Mouse (Mus musculus) spleen, adult 2 months (tissue): ENCODE results near the gene Gan. TPM values are rescaled to one million over a fixed set of nuclear protein-coding genes. Genes with fewer than 3 reads are reported as not detected.

Experiments used
- DNase-seq, 2 experiments: peaks; one replicate each; pipeline versions ENCODE4 v3.0.0 to v3.0.0-alpha.2; 2012 to 2021; ENCODE audit warnings: low spot score in 2 of 2, low read depth in 1 of 2
- H3K27ac ChIP-seq: fragments of 200-500 bp; 2 replicates; pipeline ENCODE4 v1.5.1; 2012; ENCODE audit warnings: low read length, inconsistent platforms; ENCODE audit not compliant: insufficient read depth
- H3K27me3 ChIP-seq: fragments of 200-500 bp; 2 replicates; pipeline ENCODE4 v1.6.1; 2012; ENCODE audit warnings: mild to moderate bottlenecking, moderate library complexity, low read length, inconsistent platforms; ENCODE audit not compliant: control insufficient read depth, insufficient read depth
- H3K36me3 ChIP-seq: fragments of 200-500 bp; 2 replicates; pipeline ENCODE4 v1.6.1; 2012; ENCODE audit warnings: mild to moderate bottlenecking, low read length, inconsistent platforms; ENCODE audit not compliant: control insufficient read depth, insufficient read depth
- H3K4me1 ChIP-seq: fragments of 200-500 bp; 2 replicates; pipeline ENCODE4 v1.6.1; 2011; ENCODE audit warnings: inconsistent platforms; ENCODE audit not compliant: control insufficient read depth, insufficient read depth, insufficient read length
- H3K4me3 ChIP-seq: fragments of 200-500 bp; 2 replicates; pipeline ENCODE4 v1.5.1; 2011; ENCODE audit warnings: mild to moderate bottlenecking, inconsistent platforms; ENCODE audit not compliant: insufficient read depth, insufficient read length; ENCODE audit errors: extremely low read depth
- CTCF ChIP-seq: fragments of 200-500 bp; IDR thresholded peaks from 2 replicates; pipeline ENCODE4 v1.5.1; 2011; ENCODE audit warnings: mild to moderate bottlenecking, inconsistent platforms; ENCODE audit not compliant: insufficient read depth, insufficient read length, insufficient replicate concordance; ENCODE audit errors: extremely low read depth
- POLR2A ChIP-seq: fragments of 200-500 bp; IDR thresholded peaks from 2 replicates; pipeline ENCODE4 v1.6.1; 2011; ENCODE audit warnings: low read depth, low read length, inconsistent platforms
- WGBS: fragments of 180-500 bp; shearing (Covaris S2); methylation state at CpG from one replicate; pipeline ENCODE4 v1.1.7; 2018; 5-methylcytosine and 5-hydroxymethylcytosine counted together
- polyA plus RNA-seq: library from polyadenylated mRNA; depleted of rRNA; stranded (reverse); fragments of >200 nt; gene quantifications from 2 replicates; pipeline ENCODE4 v1.2.3, GENCODE M21; 2012

Gan gene
- polyA plus RNA-seq, 1 experiment: 2.9 TPM

DNA sequence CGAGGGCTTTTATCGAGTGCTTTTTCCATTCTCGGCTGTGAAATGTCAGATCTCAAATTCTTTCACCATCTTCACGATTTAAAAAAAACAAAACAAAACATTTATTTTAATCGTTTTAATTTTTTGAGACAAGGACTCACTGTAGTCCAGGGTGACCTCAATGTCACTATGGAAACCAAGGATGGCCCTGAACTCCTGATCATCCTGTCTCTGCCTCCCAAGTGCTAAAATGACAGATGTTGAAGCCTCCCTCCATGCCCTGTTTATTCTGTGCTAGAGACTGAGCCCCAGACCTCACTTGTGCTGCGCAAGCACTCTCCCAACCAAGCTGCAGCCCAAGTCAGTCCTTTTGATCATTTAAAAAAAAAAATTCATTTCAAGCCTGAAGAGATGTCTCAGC is 84.4 kb downstream of the Gan start:
- Histone ChIP-seq H3K27me3 (no peaks in the 10 kb centered on the region), H3K27ac (no peak overlapping the region), H3K4me3 (no peak overlapping the region), H3K4me1 (no peaks in the 10 kb centered on the region), H3K36me3 (no peaks in the 10 kb centered on the region)
- DNase-seq: no peak
- TF ChIP-seq CTCF (no peak), POLR2A (no peak)
- WGBS: 85% methylated on average over 6 of the region's 6 CpGs

DNA sequence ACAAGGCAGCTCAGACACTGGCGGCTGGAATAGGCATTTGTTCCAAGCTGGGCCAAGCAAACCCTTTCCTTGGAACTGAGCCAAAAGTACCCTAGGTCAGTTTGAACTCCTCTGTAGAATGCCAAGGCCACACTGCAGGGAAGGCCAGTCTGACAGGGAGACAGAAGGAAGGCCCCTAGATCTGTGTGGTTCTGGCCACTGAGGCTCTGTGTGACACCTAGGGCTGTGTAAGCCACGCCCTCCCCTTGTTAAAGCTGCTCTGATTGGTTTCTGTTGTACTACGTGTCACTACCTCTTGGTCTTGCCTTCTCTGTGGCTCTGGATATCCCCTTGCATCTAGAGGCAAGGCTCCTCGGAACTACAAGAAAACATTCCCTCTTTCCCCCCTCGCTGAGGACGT is 86.7 kb downstream of the Gan start:
- no peaks in the 10 kb centered on the region for H3K36me3 ChIP-seq
- TF ChIP-seq CTCF (no peak), POLR2A (no peak)
- no peak for DNase-seq
- H3K27ac ChIP-seq: no peak overlapping the region
- H3K4me1 ChIP-seq: no peaks in the 10 kb centered on the region
- H3K4me3 ChIP-seq: no peak overlapping the region
- 84% methylated on average over 6 of the region's 6 CpGs for WGBS
- H3K27me3 ChIP-seq: no peaks in the 10 kb centered on the region

DNA sequence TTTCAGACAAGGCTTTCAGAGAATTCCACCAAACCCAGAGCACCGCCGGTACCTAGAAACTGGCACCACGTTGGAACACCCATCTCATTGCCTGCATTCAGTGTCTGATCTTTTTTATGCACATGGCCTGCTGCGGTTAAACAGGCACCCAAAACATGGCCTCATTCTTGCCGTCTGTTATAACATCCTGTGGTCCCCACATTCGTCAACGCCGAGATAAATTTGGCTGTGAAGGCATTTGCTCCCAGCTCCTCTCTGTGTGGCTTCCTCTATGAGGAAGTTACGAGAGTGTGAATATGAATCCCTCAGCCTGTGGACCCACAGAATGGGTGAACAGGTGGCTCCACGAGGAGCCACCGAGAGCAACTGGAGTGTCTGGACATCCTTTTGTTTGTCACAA is 90.4 kb downstream of the Gan start:
- Histone ChIP-seq H3K27ac (no peak overlapping the region), H3K4me1 (0 out of 2 replicates have a peak, but pooled peaks cover 4% of the 10 kb centered on the region), H3K27me3 (no peaks in the 10 kb centered on the region), H3K4me3 (no peak overlapping the region), H3K36me3 (no peaks in the 10 kb centered on the region)
- WGBS: 9% methylated on average over 11 of the region's 11 CpGs
- DNase-seq: no peak
- TF ChIP-seq CTCF (no peak), POLR2A (no peak)

DNA sequence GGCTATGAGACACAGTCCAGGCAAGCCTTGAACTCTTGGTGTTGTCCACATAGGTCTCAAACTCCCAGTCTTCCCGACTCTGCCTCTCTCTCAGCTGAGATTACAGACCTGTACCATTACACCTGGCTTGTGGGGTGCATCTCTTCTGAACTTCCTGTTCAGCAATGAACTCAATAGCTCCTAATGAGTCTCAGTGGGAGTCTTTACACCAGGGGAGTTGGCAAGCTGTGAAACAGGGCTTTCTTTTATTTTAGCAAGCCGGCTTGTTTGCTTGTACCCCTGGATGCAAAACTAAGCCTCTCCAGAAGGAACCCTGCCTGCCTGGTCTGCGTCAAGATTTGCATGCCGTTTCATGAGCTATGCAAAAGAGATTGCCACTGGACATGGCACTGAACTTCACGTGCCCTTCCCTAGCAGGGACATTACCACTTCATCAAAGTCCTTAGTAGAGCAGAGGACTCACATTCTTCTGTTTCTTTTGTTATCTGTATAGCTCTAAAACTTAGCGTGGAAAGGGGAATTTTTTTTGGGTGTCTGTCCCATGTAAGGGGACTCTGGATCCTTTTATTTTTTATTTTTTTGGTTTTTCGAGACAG is 93.2 kb downstream of the Gan start:
- no peak for DNase-seq
- H3K36me3 ChIP-seq: no peaks in the 10 kb centered on the region
- 79% methylated on average over 7 of the region's 7 CpGs for WGBS
- H3K4me3 ChIP-seq: no peak overlapping the region
- H3K4me1 ChIP-seq: 0 out of 2 replicates have a peak, but pooled peaks cover 4% of the 10 kb centered on the region
- TF ChIP-seq CTCF (no peak), POLR2A (no peak)
- H3K27me3 ChIP-seq: no peaks in the 10 kb centered on the region
- no peak overlapping the region for H3K27ac ChIP-seq

DNA sequence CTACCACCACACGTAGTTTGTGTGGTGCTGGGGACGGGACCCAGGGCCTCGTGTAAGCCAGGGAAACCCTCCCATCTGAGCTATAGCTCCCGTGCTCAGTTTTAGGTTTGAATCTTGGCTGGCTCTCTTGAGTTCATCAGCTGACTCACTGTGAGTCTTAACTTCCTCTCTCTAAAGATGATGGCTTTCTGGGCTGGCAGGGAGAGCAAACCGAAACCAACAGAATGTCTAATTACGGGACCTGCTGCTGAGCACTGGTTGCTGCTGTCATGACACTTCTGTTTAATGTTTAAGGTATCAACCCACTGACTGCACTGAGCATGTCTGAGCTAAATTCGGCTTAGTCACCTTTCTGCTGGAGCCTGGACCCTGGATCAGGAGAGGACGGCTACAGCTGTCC is 94.7 kb downstream of the Gan start:
- Histone ChIP-seq H3K36me3 (no peaks in the 10 kb centered on the region), H3K4me3 (no peak overlapping the region)
- 50% methylated on average over 8 of the region's 8 CpGs for WGBS

DNA sequence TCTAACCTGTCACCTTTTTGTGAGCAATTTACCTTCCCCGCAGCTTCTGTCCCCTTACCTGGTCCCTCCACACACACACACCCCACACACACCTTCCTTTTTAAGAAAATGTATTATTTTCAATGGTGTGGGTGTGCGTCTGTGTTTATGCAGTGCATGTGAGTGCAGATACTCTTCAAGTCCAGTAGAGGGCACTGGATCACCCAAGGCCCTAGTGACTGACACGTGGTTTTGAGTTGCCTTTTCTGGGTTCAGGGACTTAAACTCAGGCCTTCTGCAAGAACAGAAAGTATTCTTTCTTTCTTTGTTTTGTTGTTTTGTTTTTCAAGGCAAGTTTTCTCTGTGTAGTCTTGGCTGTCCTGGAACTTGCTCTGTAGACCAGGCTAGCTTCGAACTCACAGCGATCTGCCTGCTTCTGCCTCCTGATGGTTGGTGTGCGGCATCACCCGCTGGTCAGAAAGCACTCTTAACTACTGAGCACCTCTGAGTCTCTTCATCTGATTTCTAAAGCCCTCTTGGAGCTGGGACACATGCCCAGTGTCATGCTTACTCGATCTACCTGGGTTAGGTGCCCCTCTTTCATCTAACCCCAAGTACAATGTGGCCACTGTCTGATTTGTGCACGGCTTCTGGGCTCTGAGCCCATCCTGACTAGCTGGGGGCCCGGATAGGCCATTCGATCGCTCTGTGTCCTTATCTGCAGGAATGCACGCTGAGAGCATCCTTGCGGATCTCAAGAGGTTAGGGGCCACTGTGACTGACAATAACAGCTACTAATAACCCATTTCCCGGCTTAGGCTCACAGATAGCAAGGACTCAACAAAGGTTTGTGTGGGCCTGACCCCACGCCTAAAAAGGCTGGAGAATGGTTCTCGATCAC is 95.7 kb downstream of the Gan start:
- Histone ChIP-seq H3K36me3 (no peaks in the 10 kb centered on the region), H3K4me3 (no peak overlapping the region), H3K27me3 (no peaks in the 10 kb centered on the region), H3K4me1 (0 out of 2 replicates have a peak, but pooled peaks cover 4% of the 10 kb centered on the region), H3K27ac (no peak overlapping the region)
- no peak for DNase-seq
- WGBS: 90% methylated on average over 17 of the region's 17 CpGs
- TF ChIP-seq POLR2A (no peak), CTCF (no peak)

More for the DNA sequence above, 94.7 kb downstream of the Gan start:
- peak in 1 of 2 experiments; percentile 33 for DNase-seq
- H3K27ac ChIP-seq: peak overlapping the region; percentile 13
- TF ChIP-seq POLR2A (no peak), CTCF (no peak)
- 0 out of 2 replicates have a peak, but pooled peaks cover 4% of the 10 kb centered on the region for H3K4me1 ChIP-seq
- H3K27me3 ChIP-seq: no peaks in the 10 kb centered on the region

DNA sequence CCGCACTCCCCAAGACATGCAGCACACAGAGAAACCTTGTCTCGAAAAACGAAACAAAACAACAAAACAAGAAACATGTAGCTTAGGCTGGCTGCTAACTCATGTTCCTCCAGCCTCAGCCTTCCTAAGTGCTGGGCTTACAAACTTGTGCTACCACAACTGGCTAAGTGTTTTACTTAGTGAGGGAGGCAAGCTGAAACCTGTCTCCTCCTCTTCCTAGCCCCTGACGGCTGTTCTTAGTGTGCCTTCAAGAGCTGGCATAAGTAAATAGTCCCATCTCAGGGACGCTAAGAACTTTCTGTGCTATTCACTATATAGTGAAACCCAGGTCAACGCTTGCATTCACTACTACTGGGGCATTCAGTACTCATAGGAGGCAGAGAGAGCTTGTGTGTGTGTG is 96.6 kb downstream of the Gan start:
- TF ChIP-seq POLR2A (no peak), CTCF (no peak)
- 91% methylated on average over 6 of the region's 6 CpGs for WGBS
- Histone ChIP-seq H3K4me1 (peaks cover 9% of the 10 kb centered on the region; the same call in 1 of the 2 replicates), H3K27me3 (no peaks in the 10 kb centered on the region), H3K4me3 (no peak overlapping the region), H3K36me3 (no peaks in the 10 kb centered on the region), H3K27ac (no peak overlapping the region)
- DNase-seq: no peak
